Mouse (Mus musculus) midbrain, embryonic 16.5 days (tissue): ENCODE data around the gene Ankmy1. TPM values are rescaled to one million over a fixed set of nuclear protein-coding genes. Genes with fewer than 3 reads are reported as not detected.

Source experiments
- ATAC-seq: fragments of 200-750 bp; cut with Nextera tagmentation; 2 replicates; pipeline ENCODE4 v1.8.0; 2017; ENCODE audit warnings: moderate TSS enrichment
- H3K27ac ChIP-seq: fragments of 300-500 bp; sonication (generic); 2 replicates; pipeline ENCODE4 v1.5.1; 2014; ENCODE audit warnings: mild to moderate bottlenecking, low read length, mixed read lengths
- H3K27me3 ChIP-seq: fragments of 300-500 bp; sonication (generic); 2 replicates; pipeline ENCODE4 v1.6.1; 2014; ENCODE audit warnings: low read depth, low read length, mixed read lengths; ENCODE audit not compliant: control insufficient read depth, insufficient read depth
- H3K36me3 ChIP-seq: fragments of 300-500 bp; sonication (generic); 2 replicates; pipeline ENCODE4 v1.6.1; 2014; ENCODE audit warnings: mild to moderate bottlenecking, low read length, moderate library complexity, mixed read lengths; ENCODE audit not compliant: control insufficient read depth, insufficient read depth
- H3K4me1 ChIP-seq: fragments of 300-500 bp; sonication (generic); 2 replicates; pipeline ENCODE4 v1.6.1; 2014; ENCODE audit warnings: mild to moderate bottlenecking, low read length, mixed read lengths; ENCODE audit not compliant: control insufficient read depth, insufficient read depth
- H3K4me2 ChIP-seq: fragments of 300-500 bp; sonication (generic); 2 replicates; pipeline ENCODE4 v1.6.1; 2014; ENCODE audit warnings: mild to moderate bottlenecking, low read length, mixed read lengths
- H3K4me3 ChIP-seq: fragments of 300-500 bp; sonication (generic); 2 replicates; pipeline ENCODE4 v1.5.1; 2014; ENCODE audit warnings: low read depth, mild to moderate bottlenecking, low read length, moderate library complexity, mixed read lengths
- H3K9ac ChIP-seq: fragments of 300-500 bp; sonication (generic); 2 replicates; pipeline ENCODE4 v1.6.1; 2014; ENCODE audit warnings: low read depth, low read length, mixed read lengths
- H3K9me3 ChIP-seq: fragments of 300-500 bp; sonication (generic); replicated peaks from 2 replicates; pipeline ENCODE4 v1.6.1; 2014; ENCODE audit warnings: mild to moderate bottlenecking, low read length, mixed read lengths; ENCODE audit not compliant: control insufficient read depth, poor library complexity, severe bottlenecking
- WGBS: fragments of 180-500 bp; shearing (Covaris S2); extraction: QIAGEN DNeasy Blood & Tissue Kit; methylation state at CpG from one replicate; pipeline ENCODE4 v1.1.7; 2014; 5-methylcytosine and 5-hydroxymethylcytosine counted together
- polyA plus RNA-seq: library from polyadenylated mRNA; unstranded; fragments of >200 nt; fragmentation: Nextera tagmentation; extraction: Ambion mirVana; gene quantifications from 2 replicates; pipeline ENCODE4 v1.2.1, GENCODE M21; 2015

Gene Ankmy1
- polyA plus RNA-seq, 1 experiment from 2014 or later, result 0.63 TPM

- H3K4me3 ChIP-seq, result peak overlapping the region; percentile 58
- peak overlapping the region; percentile 93 for H3K27ac ChIP-seq
- WGBS, result 46% methylated on average over 20 of the region's 20 CpGs
- no peaks in the 10 kb centered on the region for H3K36me3 ChIP-seq
- H3K4me1 ChIP-seq, result peaks cover 31% of the 10 kb centered on the region
- ATAC-seq, result no peak
- H3K27me3 ChIP-seq, result no peaks in the 10 kb centered on the region
- H3K4me2 ChIP-seq, result peak overlapping the region; percentile 74
- H3K9me3 ChIP-seq, result no peaks in the 10 kb centered on the region
- H3K9ac ChIP-seq, result peak overlapping the region; percentile 80
Measured at GRCm38 (mm10) chr1:92907632-92908360, 5.1 kb upstream of the Ankmy1 start.

GRCm38 (mm10) chr1:92906779-92907631, 4.3 kb upstream of the Ankmy1 start, which contains the start of gene Dusp28:
Gene Dusp28, plus strand, starts transcription at chr1:92906981.
- no peaks in the 10 kb centered on the region for H3K36me3 ChIP-seq
- ATAC-seq, result peak; percentile 94
- H3K4me3 ChIP-seq, result peak within 1 kb of the TSS; percentile 58
- WGBS, result under 1% methylated on average over 81 of the region's 81 CpGs
- H3K27ac ChIP-seq, result peak within 1 kb of the TSS; percentile 93
- peak within 1 kb of the TSS; percentile 74 for H3K4me2 ChIP-seq
- no peaks in the 10 kb centered on the region for H3K9me3 ChIP-seq
- H3K4me1 ChIP-seq, result peaks cover 23% of the 10 kb centered on the region
- H3K9ac ChIP-seq, result peak within 1 kb of the TSS; percentile 80
- H3K27me3 ChIP-seq, result no peaks in the 10 kb centered on the region

DNA sequence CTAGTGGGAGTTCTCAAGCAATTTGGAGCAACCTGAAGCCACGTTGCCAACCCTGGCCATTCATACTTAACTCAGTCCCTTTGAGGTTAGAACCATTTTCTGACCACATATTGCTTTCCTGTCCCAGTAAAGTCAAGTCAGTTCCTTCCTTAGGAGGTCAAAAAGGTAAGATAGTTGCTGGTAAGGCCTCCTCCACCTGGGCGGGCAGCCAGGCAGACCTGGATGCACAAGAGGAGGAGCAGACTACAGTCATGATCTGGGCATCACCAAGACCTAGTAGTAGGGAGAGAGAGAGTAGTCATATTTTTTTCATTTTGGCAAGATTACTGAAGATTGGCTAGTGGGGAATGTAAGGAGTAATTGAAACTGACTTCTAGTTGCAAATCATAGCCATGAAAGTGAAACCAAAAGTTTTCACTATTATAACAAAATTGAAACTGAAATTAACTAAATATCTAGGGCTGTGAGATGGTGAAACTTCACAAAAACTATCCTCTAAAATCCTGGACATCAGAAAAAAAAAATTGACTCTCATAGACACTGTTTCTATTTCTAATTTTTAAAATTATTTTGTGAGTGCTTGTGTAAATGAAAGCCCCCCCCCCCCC, 3.1 kb upstream of the Ankmy1 start:
- Histone ChIP-seq H3K27me3 (no peaks in the 10 kb centered on the region; the same call in 1 of the 2 replicates), H3K36me3 (no peaks in the 10 kb centered on the region), H3K27ac (no peak overlapping the region), H3K4me2 (no peak overlapping the region), H3K4me3 (no peak overlapping the region), H3K9ac (no peak overlapping the region), H3K9me3 (no peaks in the 10 kb centered on the region), H3K4me1 (peaks cover 19% of the 10 kb centered on the region)
- ATAC-seq, result no peak
- WGBS, result 91% methylated on average over 2 of the region's 2 CpGs

DNA sequence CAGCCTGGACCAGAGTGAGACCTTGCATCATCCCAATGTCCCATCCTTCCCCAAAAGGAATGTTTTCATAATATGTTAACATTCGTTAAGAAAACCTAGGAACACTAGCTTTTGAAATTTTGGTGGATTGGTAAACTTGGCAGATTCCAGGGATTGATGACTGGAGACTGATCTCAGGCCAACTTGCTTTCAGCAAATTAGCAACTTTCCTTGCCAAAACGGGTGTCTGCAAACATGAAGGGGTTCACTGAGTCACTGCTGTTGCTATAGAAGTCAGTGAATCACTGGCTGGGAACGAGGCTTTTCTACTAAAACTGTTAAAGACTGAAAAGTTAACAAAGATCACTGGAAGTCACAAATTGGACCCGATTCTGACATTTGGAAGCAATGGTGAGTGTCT, 921 bp upstream of the Ankmy1 start:
- H3K4me1 ChIP-seq, result peaks cover 8% of the 10 kb centered on the region
- no peaks in the 10 kb centered on the region; the same call in 1 of the 2 replicates for H3K27me3 ChIP-seq
- H3K9me3 ChIP-seq, result no peaks in the 10 kb centered on the region
- H3K4me2 ChIP-seq, result no peak overlapping the region
- no peak overlapping the region for H3K9ac ChIP-seq
- H3K4me3 ChIP-seq, result no peak overlapping the region
- H3K36me3 ChIP-seq, result no peaks in the 10 kb centered on the region
- 82% methylated on average over 4 of the region's 4 CpGs for WGBS
- H3K27ac ChIP-seq, result no peak overlapping the region
- ATAC-seq, result no peak

DNA sequence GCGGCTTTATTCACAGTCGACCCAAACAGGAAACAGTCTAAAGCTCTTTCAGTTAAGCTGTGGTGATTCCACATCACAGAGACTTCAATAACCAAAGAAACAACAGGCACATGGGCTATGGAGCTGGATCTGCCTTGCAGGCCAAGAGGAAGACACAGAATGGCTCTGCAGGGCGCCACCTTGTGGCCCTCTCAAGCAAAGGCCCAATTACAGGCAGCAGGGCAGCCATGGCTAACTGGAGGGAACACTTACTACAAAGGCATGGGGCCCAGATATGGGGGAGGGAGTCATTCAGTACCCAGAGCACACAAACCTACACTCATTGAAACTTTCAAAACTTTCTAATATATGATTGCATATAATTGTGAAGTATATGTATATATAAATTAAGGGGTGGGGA, 7.6 kb downstream of the Ankmy1 start:
- WGBS, result 14% methylated on average over 3 of the region's 3 CpGs
- H3K4me1 ChIP-seq, result no peaks in the 10 kb centered on the region
- ATAC-seq, result peak; percentile 62; the same call in 1 of the 2 replicates
- no peak overlapping the region for H3K4me3 ChIP-seq
- H3K36me3 ChIP-seq, result no peaks in the 10 kb centered on the region
- H3K4me2 ChIP-seq, result no peak overlapping the region
- no peak overlapping the region for H3K9ac ChIP-seq
- H3K27ac ChIP-seq, result no peak overlapping the region
- no peaks in the 10 kb centered on the region for H3K9me3 ChIP-seq
- no peaks in the 10 kb centered on the region; the same call in 1 of the 2 replicates for H3K27me3 ChIP-seq

DNA sequence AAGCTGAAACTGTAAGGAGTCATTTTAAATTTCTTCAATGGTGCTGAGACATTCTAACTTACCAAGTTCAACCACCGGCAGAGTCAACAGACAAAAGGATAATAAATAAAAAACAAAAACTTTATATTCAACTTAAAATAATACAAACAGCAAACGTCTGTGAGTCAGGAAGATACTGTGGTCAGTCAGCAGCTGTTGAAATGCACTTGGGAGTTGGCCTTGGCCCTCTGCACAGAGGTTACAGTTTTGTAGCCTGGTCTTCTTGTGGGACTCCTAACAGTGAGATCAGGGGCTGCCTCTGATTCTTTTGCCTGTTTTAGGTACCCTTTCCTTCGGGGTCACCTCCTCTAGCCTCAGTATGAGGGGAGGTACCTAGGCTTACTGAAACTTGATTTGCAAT, 8.8 kb downstream of the Ankmy1 start:
- Histone ChIP-seq H3K27ac (no peak overlapping the region), H3K9ac (no peak overlapping the region), H3K9me3 (no peaks in the 10 kb centered on the region), H3K27me3 (no peaks in the 10 kb centered on the region; the same call in 1 of the 2 replicates), H3K4me1 (no peaks in the 10 kb centered on the region), H3K4me2 (no peak overlapping the region), H3K36me3 (no peaks in the 10 kb centered on the region), H3K4me3 (no peak overlapping the region)
- WGBS, result 78% methylated on average over 3 of the region's 3 CpGs
- no peak for ATAC-seq

- Histone ChIP-seq H3K36me3 (no peaks in the 10 kb centered on the region), H3K4me3 (no peak overlapping the region), H3K4me1 (no peaks in the 10 kb centered on the region), H3K9ac (no peak overlapping the region), H3K27me3 (no peaks in the 10 kb centered on the region; the same call in 1 of the 2 replicates), H3K4me2 (no peak overlapping the region), H3K9me3 (no peaks in the 10 kb centered on the region), H3K27ac (no peak overlapping the region)
- 63% methylated on average over 3 of the region's 3 CpGs for WGBS
- no peak for ATAC-seq
Measured at GRCm38 (mm10) chr1:92892791-92893190, 9.9 kb downstream of the Ankmy1 start.

DNA sequence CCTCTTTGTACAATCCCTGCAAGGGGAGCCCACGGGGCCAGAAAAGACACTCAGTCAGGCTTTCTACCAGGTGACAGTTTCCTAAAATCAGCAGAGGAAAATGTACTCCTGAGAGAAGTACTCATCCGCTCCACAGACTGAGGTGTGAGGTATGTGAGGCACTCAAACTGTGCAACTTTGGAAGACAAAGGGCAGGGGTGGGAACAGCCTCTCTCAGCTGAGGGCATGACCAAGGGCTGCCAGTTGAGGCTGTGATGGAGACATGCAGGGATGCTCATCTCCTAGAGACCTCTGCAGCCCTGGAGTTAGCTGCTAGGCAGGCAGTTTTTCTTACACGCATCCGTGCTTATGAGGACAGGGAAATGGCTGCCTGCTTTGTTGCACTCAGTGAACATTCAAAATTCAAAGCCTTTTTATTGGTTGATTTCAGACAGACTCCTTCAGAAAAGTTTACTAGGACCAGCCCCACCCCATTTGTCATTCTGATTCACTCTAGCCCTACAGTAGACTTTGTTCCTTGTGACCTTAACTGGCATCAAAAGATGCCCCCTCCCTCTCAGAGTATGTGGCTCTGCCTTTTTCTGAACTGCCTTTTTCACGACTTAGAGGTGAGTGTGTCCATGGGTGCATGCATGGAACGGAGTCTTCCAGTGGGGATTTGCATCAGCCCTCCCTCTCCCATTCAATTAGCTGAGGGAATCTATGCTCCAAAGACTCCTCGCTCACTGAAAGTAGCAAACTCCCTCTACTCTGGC, 13.6 kb downstream of the Ankmy1 start:
- H3K9me3 ChIP-seq, result no peaks in the 10 kb centered on the region
- H3K4me2 ChIP-seq, result no peak overlapping the region
- 79% methylated on average over 7 of the region's 7 CpGs for WGBS
- H3K27ac ChIP-seq, result no peak overlapping the region
- H3K4me3 ChIP-seq, result no peak overlapping the region
- ATAC-seq, result no peak
- no peaks in the 10 kb centered on the region for H3K4me1 ChIP-seq
- no peak overlapping the region for H3K9ac ChIP-seq
- no peaks in the 10 kb centered on the region for H3K27me3 ChIP-seq
- H3K36me3 ChIP-seq, result no peaks in the 10 kb centered on the region
